Mouse (Mus musculus): ENCODE measurements around the gene Arpc1a. TPM values are rescaled to one million over a fixed set of nuclear protein-coding genes. Genes with fewer than 3 reads are reported as not detected.
A peak's percentile ranks its signal among the peaks of the same experiment; 100 is the strongest.
"Not testable (repeated sequence)": the region's sequence is repeated elsewhere in the genome, so short reads cannot be mapped to it uniquely, and the experiment has no call there.

Gene Arpc1a
- total RNA-seq, 2 experiments from 2014 or later: 192 to 199 TPM

DNA sequence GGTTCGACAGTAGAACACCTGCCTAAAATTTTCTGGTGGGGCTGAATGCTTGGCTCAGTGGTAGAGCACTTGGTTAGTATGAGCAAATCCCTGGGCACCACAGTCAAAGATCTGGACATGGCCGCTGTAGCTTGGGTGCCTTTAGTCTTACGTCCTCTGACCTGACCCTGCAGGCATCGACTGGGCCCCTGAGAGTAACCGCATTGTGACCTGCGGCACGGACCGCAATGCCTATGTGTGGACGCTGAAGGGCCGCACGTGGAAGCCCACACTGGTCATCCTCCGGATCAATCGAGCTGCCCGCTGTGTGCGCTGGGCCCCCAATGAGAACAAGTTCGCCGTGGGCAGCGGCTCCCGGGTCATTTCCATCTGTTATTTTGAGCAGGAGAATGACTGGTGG is 39.8 kb downstream of the Arpc1a start:
- DNase-seq (ENCODE audit: extremely low spot score in 1 of 2, low spot score in 2 of 2): no peak
- intact Hi-C loops (cut with DNase I): no loop called here
- no peak for TF ChIP-seq CTCF (IDR thresholded peaks at IDR 0.05)
- Histone ChIP-seq H3K4me3 (no peak overlapping the region), H3K27ac (no peak overlapping the region)

DNA sequence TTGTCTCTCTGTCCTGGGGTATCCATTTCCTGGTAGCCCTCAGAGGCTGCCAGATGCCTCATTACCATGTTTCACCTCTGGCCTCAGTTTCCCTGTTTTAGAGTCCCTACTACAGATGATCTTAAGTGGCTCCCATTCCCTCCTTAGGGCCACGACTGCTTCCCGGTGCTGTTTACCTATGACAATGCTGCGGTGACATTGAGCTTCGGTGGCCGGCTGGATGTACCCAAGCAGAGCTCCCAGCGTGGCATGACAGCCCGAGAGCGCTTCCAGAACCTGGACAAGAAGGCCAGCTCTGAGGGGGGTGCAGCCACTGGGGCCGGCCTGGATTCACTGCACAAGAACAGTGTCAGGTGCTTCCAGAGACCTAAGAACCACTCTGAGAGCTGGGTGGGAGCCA is 43.0 kb downstream of the Arpc1a start:
- no peak overlapping the region for H3K27ac ChIP-seq
- no peak for TF ChIP-seq CTCF (IDR thresholded peaks at IDR 0.05)
- intact Hi-C loops (cut with DNase I): no loop called here
- H3K4me3 ChIP-seq: no peak overlapping the region
- DNase-seq (ENCODE audit: extremely low spot score in 1 of 2, low spot score in 2 of 2): no peak

DNA sequence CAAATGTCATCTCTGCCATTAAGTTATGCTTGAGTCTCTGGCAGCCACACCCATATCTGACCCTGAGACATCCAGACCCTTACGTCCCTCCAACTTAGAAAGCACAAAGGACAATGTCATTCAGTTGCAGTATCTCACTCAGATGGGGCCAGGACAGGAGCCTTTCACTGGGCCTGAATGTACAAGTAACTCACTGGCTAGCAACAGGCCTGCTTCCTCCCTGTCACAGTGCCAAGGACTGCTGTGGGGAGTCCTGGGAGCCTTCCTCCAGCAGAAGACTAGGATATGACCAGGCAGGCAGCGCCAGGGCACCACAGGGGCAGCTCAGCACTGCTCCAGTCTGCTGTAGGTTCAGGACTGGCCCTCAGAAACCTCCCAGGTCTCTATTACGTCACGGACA is 45.5 kb downstream of the Arpc1a start:
- Histone ChIP-seq H3K27ac (peak overlapping the region; percentile 89), H3K4me3 (no peak overlapping the region)
- no peak for TF ChIP-seq CTCF (IDR thresholded peaks at IDR 0.05)
- intact Hi-C loops (cut with DNase I): no loop called here
- no peak for DNase-seq (ENCODE audit: extremely low spot score in 1 of 2, low spot score in 2 of 2)

DNA sequence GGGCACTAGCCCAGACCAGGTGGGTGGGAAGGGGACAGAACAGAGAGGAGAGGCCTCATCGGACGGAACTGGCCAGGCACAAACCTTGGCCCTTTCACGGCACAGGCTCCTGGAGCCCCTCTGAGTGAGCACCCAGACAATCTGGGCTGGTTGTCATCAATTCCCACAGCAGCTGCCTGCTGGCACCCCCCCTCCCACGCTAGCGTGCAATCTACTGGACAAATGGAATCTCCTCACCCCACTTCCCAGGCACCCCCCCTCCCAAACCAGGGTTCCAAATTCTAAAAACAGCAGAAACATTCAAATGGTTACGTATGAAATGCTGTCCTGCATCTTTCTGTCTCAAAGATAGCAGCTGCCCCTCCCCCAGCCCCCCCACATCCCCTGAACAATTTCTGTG is 46.1 kb downstream of the Arpc1a start:
- intact Hi-C loops (cut with DNase I); H3K4me3 ChIP-seq: not testable (repeated sequence)
- peak in 1 of 2 experiments; percentile 35 for DNase-seq (ENCODE audit: extremely low spot score in 1 of 2, low spot score in 2 of 2)
- H3K27ac ChIP-seq: peak overlapping the region; percentile 89

DNA sequence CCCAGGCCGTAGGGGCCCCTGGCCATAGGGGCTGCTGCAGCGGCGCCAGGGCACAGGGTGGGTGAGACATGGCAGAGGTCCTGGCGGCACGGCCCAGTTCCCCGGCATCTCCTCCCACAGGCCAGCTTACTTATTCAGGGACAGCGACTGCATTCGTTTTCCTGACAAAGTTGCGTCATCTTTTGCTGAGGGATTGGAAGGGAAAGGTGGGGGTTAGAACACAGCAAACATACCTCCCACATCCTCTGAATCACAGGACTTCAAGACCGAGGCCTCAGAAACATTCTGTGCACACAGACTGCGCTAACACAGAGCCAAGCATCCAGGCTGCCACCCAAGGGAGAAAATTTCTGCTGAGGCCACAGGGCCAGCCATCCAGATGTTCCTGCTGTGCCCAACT is 46.6 kb downstream of the Arpc1a start:
- DNase-seq (ENCODE audit: extremely low spot score in 1 of 2, low spot score in 2 of 2): peak; percentile 42 to 54
- H3K4me3 ChIP-seq: no peak overlapping the region
- TF ChIP-seq CTCF (IDR thresholded peaks at IDR 0.05): no peak
- H3K27ac ChIP-seq: peak overlapping the region; percentile 89
- intact Hi-C loops (cut with DNase I): no loop called here

DNA sequence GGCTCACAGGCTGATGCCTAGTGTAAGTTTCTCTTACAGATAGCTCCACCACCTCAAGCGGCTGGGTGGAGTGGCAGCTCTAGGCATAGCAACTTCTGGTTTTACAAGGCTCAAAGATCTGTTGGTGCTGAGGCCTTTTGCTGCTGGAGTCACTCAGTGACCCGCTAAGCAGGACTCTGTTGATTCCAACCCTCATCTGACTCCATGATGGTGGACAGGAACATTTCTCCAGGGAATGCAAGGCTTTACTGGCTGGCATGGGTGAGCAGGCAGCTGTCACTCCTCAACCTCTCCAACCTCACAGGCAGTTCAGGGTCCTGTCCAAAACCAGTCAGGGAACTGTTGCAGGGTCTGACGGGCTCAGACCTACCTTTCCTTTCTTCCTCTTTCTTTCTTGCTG is 47.4 kb downstream of the Arpc1a start:
- Histone ChIP-seq H3K4me3 (no peak overlapping the region), H3K27ac (peak overlapping the region; percentile 89)
- TF ChIP-seq CTCF (IDR thresholded peaks at IDR 0.05): no peak
- DNase-seq (ENCODE audit: extremely low spot score in 1 of 2, low spot score in 2 of 2): no peak
- intact Hi-C loops (cut with DNase I): no loop called here

DNA sequence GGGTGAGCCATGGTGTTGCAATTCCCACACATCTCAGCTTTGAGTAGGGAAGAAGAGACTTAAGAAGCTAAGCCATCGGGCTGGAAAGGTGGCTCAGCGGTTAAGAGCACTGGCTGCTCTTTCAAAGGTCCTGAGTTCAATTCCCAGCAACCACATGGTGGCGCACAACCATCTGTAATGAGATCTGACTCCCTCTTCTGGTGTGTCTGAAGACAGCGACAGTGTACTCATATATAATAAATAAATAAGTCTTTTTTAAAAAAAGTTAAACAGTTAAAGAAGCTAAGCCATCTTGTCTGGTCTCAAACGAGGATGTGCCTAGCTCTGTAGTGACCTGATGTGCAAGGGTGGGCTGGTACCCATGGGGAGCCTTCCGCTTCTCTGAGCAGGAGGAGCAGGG is 49.6 kb downstream of the Arpc1a start:
- intact Hi-C loops (cut with DNase I); H3K27ac ChIP-seq; DNase-seq (ENCODE audit: extremely low spot score in 1 of 2, low spot score in 2 of 2); H3K4me3 ChIP-seq: not testable (repeated sequence)
- TF ChIP-seq CTCF (IDR thresholded peaks at IDR 0.05): peak; percentile 7

DNA sequence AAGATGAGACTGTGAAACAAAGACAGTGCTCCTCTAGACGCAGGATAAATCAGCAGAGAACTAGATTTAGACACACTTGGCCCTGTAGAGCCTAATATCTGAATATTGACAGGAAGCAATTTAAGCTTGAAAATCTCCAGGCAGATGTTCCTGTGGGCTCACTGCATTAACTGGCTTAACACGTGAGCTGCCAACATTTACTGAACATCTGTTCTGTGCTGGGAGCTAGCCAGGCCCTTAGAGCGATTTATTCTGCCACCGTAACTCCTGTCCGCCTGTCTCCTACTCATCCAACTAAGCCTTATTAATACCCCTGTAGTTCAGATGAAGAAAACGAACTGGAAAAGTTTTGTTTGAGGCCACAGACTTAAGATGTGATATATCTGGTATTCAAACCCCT is 55.2 kb downstream of the Arpc1a start:
- DNase-seq (ENCODE audit: extremely low spot score in 1 of 2, low spot score in 2 of 2): no peak
- Histone ChIP-seq H3K27ac (no peak overlapping the region), H3K4me3 (peak overlapping the region; percentile 78)
- intact Hi-C loops (cut with DNase I): no loop called here
- TF ChIP-seq CTCF (IDR thresholded peaks at IDR 0.05): no peak

DNA sequence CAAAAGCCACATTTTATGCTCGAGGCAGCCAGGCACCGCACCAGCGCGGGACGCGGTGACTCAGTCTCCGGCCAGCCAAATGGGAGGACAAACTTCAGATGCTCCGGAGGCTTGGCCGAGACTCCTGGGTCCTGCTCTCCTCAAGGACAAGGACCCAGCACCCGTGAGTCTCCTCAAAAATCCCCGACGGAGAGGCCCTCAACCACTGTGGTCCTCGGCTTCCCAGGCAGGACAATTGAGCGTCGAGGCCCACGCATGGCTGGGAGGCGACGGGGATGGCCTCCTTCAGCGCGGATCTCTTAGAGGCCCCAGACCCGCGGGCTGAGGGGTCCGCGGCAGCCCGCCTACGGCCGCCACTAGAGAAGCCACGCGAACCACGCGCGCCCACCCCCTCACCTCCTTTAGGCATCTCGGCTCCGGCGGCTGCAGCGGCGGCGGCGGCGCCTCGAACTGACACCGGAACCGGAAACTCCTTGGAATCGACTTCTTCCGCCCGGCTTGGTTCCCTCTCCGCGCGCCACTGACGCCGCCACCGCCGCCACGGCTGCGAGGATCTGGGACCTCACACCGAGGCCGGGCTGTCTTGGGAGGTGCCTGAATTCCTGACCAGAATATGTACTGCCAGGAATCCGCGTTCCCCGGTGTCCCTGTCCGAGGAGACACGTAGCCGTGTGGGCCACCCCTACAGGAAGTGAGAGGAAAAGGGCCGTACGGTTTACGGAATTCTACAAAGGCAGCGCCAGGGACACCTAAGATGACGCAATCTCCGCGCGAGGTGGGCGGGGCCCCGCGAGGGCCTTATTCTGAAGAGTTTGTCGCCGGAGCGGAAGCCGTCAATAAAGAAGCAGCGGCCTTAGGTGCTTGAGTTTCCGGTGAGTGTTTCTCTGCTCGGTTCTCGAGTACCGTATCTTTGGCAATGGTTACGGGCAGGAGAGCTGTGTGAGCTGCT is 56.2 kb downstream of the Arpc1a start, which contains the start of the genes Pdap1 and Bud31:
Gene Pdap1, minus strand, starts transcription at position 668 of the 949 bp plus-strand sequence.
Gene Bud31, plus strand, starts transcription at position 792 of the 949 bp plus-strand sequence.
- H3K4me3 ChIP-seq: peak within 1 kb of the TSS; percentile 78
- TF ChIP-seq CTCF (IDR thresholded peaks at IDR 0.05): no peak; the same call in none of the 2 replicates
- intact Hi-C loops (cut with DNase I): loop anchor here (2.0 kb wide), 1 partner anchor 27 kb away; the partner anchor contains the start of genes Cpsf4 and Ptcd1

DNA sequence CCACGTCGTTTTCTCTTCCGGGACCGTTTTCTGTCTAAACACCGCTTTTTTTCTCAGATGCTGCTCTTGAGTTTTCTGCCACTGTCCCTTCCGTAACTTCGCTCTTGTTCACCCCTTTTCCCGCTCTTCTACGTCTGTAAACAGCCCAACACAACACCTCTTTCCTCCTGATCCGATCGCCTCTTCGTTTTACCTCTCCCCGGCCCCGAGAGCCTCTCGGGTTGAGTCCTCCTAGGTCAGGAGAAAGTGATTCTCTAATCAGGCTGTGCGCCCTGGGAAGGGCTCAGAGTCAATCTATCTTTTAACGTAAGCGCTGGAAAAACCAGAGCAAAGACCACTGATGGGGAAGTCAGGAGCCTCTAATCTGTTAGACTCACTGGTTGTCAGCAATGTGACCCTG is 57.0 kb downstream of the Arpc1a start:
- DNase-seq (ENCODE audit: extremely low spot score in 1 of 2, low spot score in 2 of 2): no peak
- TF ChIP-seq CTCF (IDR thresholded peaks at IDR 0.05): no peak
- intact Hi-C loops (cut with DNase I): loop anchor here (2.0 kb wide), 1 partner anchor 26 kb away; the partner anchor contains the start of genes Cpsf4 and Ptcd1
- Histone ChIP-seq H3K27ac (peak overlapping the region; percentile 100), H3K4me3 (peak overlapping the region; percentile 78)

More for the DNA sequence above, 56.2 kb downstream of the Arpc1a start, which contains the start of the genes Pdap1 and Bud31:
- DNase-seq (ENCODE audit: extremely low spot score in 1 of 2, low spot score in 2 of 2): peak; percentile 94 to 95
- H3K27ac ChIP-seq: peak within 1 kb of the TSS; percentile 100

DNA sequence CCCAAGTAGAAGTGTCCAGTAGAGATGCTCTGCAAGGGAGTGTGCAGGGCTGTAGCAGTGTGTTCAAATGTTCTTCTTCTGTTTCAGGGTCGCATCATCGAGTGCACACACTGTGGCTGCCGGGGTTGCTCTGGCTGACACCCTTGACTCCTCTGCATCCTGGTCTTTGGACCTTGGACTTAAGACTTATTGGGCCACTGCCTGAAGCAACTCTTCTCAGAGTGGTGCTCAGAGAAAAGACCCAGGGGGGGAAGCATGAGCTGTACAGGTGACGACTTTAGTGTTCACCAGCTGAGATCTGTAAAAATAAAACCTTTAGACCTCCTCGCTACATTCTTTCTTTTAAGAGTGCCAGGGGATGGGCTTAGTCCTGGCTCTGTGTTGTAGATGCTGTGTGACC is 64.1 kb downstream of the Arpc1a start:
- Histone ChIP-seq H3K27ac (no peak overlapping the region), H3K4me3 (no peak overlapping the region)
- intact Hi-C loops (cut with DNase I): no loop called here
- no peak for DNase-seq (ENCODE audit: extremely low spot score in 1 of 2, low spot score in 2 of 2)
- TF ChIP-seq CTCF (IDR thresholded peaks at IDR 0.05): no peak

DNA sequence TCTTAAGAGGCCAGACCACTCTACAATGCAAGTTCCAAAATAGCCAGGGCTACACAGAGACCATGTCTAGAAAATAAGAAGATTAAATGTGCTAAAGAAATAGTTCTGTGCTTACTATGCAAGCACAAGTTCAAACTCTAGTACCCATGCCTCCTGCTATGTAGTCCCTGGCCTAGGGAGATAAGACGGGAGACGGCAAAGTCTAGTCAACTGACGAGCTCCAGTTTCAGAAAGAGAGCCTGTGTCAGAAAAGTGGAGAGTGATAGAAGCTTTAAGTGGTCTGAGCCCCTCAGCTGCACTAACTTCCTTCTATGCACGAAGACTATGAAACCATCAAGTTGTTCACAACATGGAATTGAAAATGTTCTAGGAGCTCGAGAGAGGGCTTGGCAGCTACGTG is 65.7 kb downstream of the Arpc1a start:
- DNase-seq (ENCODE audit: extremely low spot score in 1 of 2, low spot score in 2 of 2): no peak

More for the DNA sequence above, 65.7 kb downstream of the Arpc1a start:
- no peak for TF ChIP-seq CTCF (IDR thresholded peaks at IDR 0.05)
- Histone ChIP-seq H3K27ac (no peak overlapping the region), H3K4me3 (no peak overlapping the region)
- intact Hi-C loops (cut with DNase I): no loop called here
